Mouse (Mus musculus): ENCODE measurements at regions not wholly inside any gene's neighbourhood (a gene's known extent, or its start where the extent isn't known, plus 50 kb on each side); places are given as distances from the start of the nearest gene placed in this dataset.

GRCm38 (mm10) chr9:61487824-61488223 is 115.7 kb downstream of the Tle3 start:
- Histone ChIP-seq H3K9ac (ENCODE audit: insufficient read depth, low read depth, low read length, poor library complexity, severe bottlenecking) (no peak overlapping the region; the same call in 1 of the 2 replicates), H3K9me3 (ENCODE audit: control insufficient read depth, insufficient read depth, low read depth, low read length) (no peaks in the 10 kb centered on the region), H3K4me3 (ENCODE audit: insufficient read depth in 1 of 2, low read depth in 1 of 2, low read length in 2 of 2, poor library complexity in 1 of 2, severe bottlenecking in 1 of 2) (no peak overlapping the region), H3K27ac (ENCODE audit: insufficient read depth, low read depth, low read length, poor library complexity, severe bottlenecking) (no peak overlapping the region), H3K36me3 (ENCODE audit: control insufficient read depth, insufficient read depth, low read length, poor library complexity, severe bottlenecking) (no peaks in the 10 kb centered on the region), H3K4me1 (ENCODE audit: control insufficient read depth in 2 of 2, insufficient read depth in 2 of 2, low read length in 2 of 2, poor library complexity in 1 of 2) (no peaks in the 10 kb centered on the region)
- DNase-seq (ENCODE audit: low read depth, low spot score), result no peak
- in situ Hi-C loops (cut with MboI; ENCODE audit: low sequenced_read_pairs in 2 of 2, unreplicated experiment in 2 of 2), result no loop called here
- no peak for TF ChIP-seq ZC3H11A (IDR thresholded peaks at IDR 0.05; ENCODE audit: borderline replicate concordance, low read depth, low read length)
- TF ChIP-seq CHD2 (IDR thresholded peaks at IDR 0.05; ENCODE audit: low read depth, low read length), result no peak
- TF ChIP-seq ZNF384 (IDR thresholded peaks at IDR 0.05; ENCODE audit: low read depth, low read length), result no peak
- no peak for TF ChIP-seq MAFK (IDR thresholded peaks at IDR 0.05; ENCODE audit: insufficient read depth, low read depth, low read length)
- TF ChIP-seq HCFC1 (IDR thresholded peaks at IDR 0.05; ENCODE audit: borderline replicate concordance, insufficient read depth, low read length), result no peak

- H3K36me3 ChIP-seq (ENCODE audit: control insufficient read depth, insufficient read depth, low read length, poor library complexity, severe bottlenecking), result no peaks in the 10 kb centered on the region
- H3K4me3 ChIP-seq (ENCODE audit: insufficient read depth in 1 of 2, low read depth in 1 of 2, low read length in 2 of 2, poor library complexity in 1 of 2, severe bottlenecking in 1 of 2), result no peak overlapping the region
- TF ChIP-seq ZC3H11A (IDR thresholded peaks at IDR 0.05; ENCODE audit: borderline replicate concordance, low read depth, low read length) (no peak), CHD2 (IDR thresholded peaks at IDR 0.05; ENCODE audit: low read depth, low read length) (no peak), MAFK (IDR thresholded peaks at IDR 0.05; ENCODE audit: insufficient read depth, low read depth, low read length) (no peak), ZNF384 (IDR thresholded peaks at IDR 0.05; ENCODE audit: low read depth, low read length) (no peak), HCFC1 (IDR thresholded peaks at IDR 0.05; ENCODE audit: borderline replicate concordance, insufficient read depth, low read length) (no peak)
- in situ Hi-C loops (cut with MboI; ENCODE audit: low sequenced_read_pairs in 2 of 2, unreplicated experiment in 2 of 2), result no loop called here
- no peaks in the 10 kb centered on the region for H3K9me3 ChIP-seq (ENCODE audit: control insufficient read depth, insufficient read depth, low read depth, low read length)
- no peak overlapping the region for H3K9ac ChIP-seq (ENCODE audit: insufficient read depth, low read depth, low read length, poor library complexity, severe bottlenecking)
- H3K27ac ChIP-seq (ENCODE audit: insufficient read depth, low read depth, low read length, poor library complexity, severe bottlenecking), result no peak overlapping the region
- DNase-seq (ENCODE audit: low read depth, low spot score), result no peak
- H3K4me1 ChIP-seq (ENCODE audit: control insufficient read depth in 2 of 2, insufficient read depth in 2 of 2, low read length in 2 of 2, poor library complexity in 1 of 2), result no peaks in the 10 kb centered on the region
These were observed 115.0 kb downstream of the Tle3 start for GRCm38 (mm10) chr9:61487146-61487545.

GRCm38 (mm10) chr9:61484391-61484790 is 112.2 kb downstream of the Tle3 start:
- Histone ChIP-seq H3K4me1 (ENCODE audit: control insufficient read depth in 2 of 2, insufficient read depth in 2 of 2, low read length in 2 of 2, poor library complexity in 1 of 2) (peaks cover 0 to 7% of the 10 kb centered on the region in 2 experiments; a peak in 2 of 4 replicates), H3K4me3 (ENCODE audit: insufficient read depth in 1 of 2, low read depth in 1 of 2, low read length in 2 of 2, poor library complexity in 1 of 2, severe bottlenecking in 1 of 2) (no peak overlapping the region), H3K9me3 (ENCODE audit: control insufficient read depth, insufficient read depth, low read depth, low read length) (no peaks in the 10 kb centered on the region), H3K9ac (ENCODE audit: insufficient read depth, low read depth, low read length, poor library complexity, severe bottlenecking) (no peak overlapping the region), H3K36me3 (ENCODE audit: control insufficient read depth, insufficient read depth, low read length, poor library complexity, severe bottlenecking) (no peaks in the 10 kb centered on the region), H3K27ac (ENCODE audit: insufficient read depth, low read depth, low read length, poor library complexity, severe bottlenecking) (no peak overlapping the region)
- DNase-seq (ENCODE audit: low read depth, low spot score), result peak; percentile 64
- no peak for TF ChIP-seq ZNF384 (IDR thresholded peaks at IDR 0.05; ENCODE audit: low read depth, low read length)
- in situ Hi-C loops (cut with MboI; ENCODE audit: low sequenced_read_pairs in 2 of 2, unreplicated experiment in 2 of 2), result no loop called here

GRCm38 (mm10) chr9:61479626-61480025 is 107.5 kb downstream of the Tle3 start:
- no peaks in the 10 kb centered on the region for H3K36me3 ChIP-seq (ENCODE audit: control insufficient read depth, insufficient read depth, low read length, poor library complexity, severe bottlenecking)
- no peak for DNase-seq (ENCODE audit: low read depth, low spot score)
- no peak for TF ChIP-seq HCFC1 (IDR thresholded peaks at IDR 0.05; ENCODE audit: borderline replicate concordance, insufficient read depth, low read length)
- no peak for TF ChIP-seq MAFK (IDR thresholded peaks at IDR 0.05; ENCODE audit: insufficient read depth, low read depth, low read length)
- no peak for TF ChIP-seq CHD2 (IDR thresholded peaks at IDR 0.05; ENCODE audit: low read depth, low read length)
- no peak for TF ChIP-seq ZC3H11A (IDR thresholded peaks at IDR 0.05; ENCODE audit: borderline replicate concordance, low read depth, low read length)
- no peak for TF ChIP-seq ZNF384 (IDR thresholded peaks at IDR 0.05; ENCODE audit: low read depth, low read length)
- H3K27ac ChIP-seq (ENCODE audit: insufficient read depth, low read depth, low read length, poor library complexity, severe bottlenecking), result no peak overlapping the region
- H3K4me1 ChIP-seq (ENCODE audit: control insufficient read depth in 2 of 2, insufficient read depth in 2 of 2, low read length in 2 of 2, poor library complexity in 1 of 2), result peaks cover 0 to 12% of the 10 kb centered on the region in 2 experiments; a peak in 2 of 4 replicates
- H3K4me3 ChIP-seq (ENCODE audit: insufficient read depth in 1 of 2, low read depth in 1 of 2, low read length in 2 of 2, poor library complexity in 1 of 2, severe bottlenecking in 1 of 2), result no peak overlapping the region
- H3K9me3 ChIP-seq (ENCODE audit: control insufficient read depth, insufficient read depth, low read depth, low read length), result no peaks in the 10 kb centered on the region
- H3K9ac ChIP-seq (ENCODE audit: insufficient read depth, low read depth, low read length, poor library complexity, severe bottlenecking), result no peak overlapping the region
- in situ Hi-C loops (cut with MboI; ENCODE audit: low sequenced_read_pairs in 2 of 2, unreplicated experiment in 2 of 2), result no loop called here

GRCm38 (mm10) chr9:61478862-61479261 is 106.7 kb downstream of the Tle3 start:
- Histone ChIP-seq H3K4me1 (ENCODE audit: control insufficient read depth in 2 of 2, insufficient read depth in 2 of 2, low read length in 2 of 2, poor library complexity in 1 of 2) (peaks cover 0 to 17% of the 10 kb centered on the region in 2 experiments; a peak in 2 of 4 replicates), H3K4me3 (ENCODE audit: insufficient read depth in 1 of 2, low read depth in 1 of 2, low read length in 2 of 2, poor library complexity in 1 of 2, severe bottlenecking in 1 of 2) (no peak overlapping the region), H3K27ac (ENCODE audit: insufficient read depth, low read depth, low read length, poor library complexity, severe bottlenecking) (no peak overlapping the region), H3K9ac (ENCODE audit: insufficient read depth, low read depth, low read length, poor library complexity, severe bottlenecking) (no peak overlapping the region), H3K36me3 (ENCODE audit: control insufficient read depth, insufficient read depth, low read length, poor library complexity, severe bottlenecking) (no peaks in the 10 kb centered on the region), H3K9me3 (ENCODE audit: control insufficient read depth, insufficient read depth, low read depth, low read length) (no peaks in the 10 kb centered on the region)
- in situ Hi-C loops (cut with MboI; ENCODE audit: low sequenced_read_pairs in 2 of 2, unreplicated experiment in 2 of 2), result no loop called here
- no peak for DNase-seq (ENCODE audit: low read depth, low spot score)
- TF ChIP-seq MAFK (IDR thresholded peaks at IDR 0.05; ENCODE audit: insufficient read depth, low read depth, low read length) (no peak), HCFC1 (IDR thresholded peaks at IDR 0.05; ENCODE audit: borderline replicate concordance, insufficient read depth, low read length) (no peak)
